Mouse (Mus musculus): ENCODE results near the gene Mas1. TPM values are rescaled to one million over a fixed set of nuclear protein-coding genes. Genes with fewer than 3 reads are reported as not detected.

Mas1 gene
- total RNA-seq, 2 experiments from 2014 or later, result 41.6 to 52.1 TPM

GRCm38 (mm10) chr17:12875734-12876133 lies 7.8 kb upstream of the Mas1 start, which contains the start of gene Mrgprh:
Mrgprh (plus strand) TSS chr17:12876034.
- no peak for DNase-seq (ENCODE audit: low spot score in 2 of 2)

- DNase-seq (ENCODE audit: low spot score in 2 of 2), result peak; percentile 45 to 64
These were observed 4.5 kb upstream of the Mas1 start for GRCm38 (mm10) chr17:12872275-12873028.

GRCm38 (mm10) chr17:12868640-12869039 lies 697 bp upstream of the Mas1 start:
- DNase-seq (ENCODE audit: low spot score in 2 of 2), result no peak

GRCm38 (mm10) chr17:12866853-12867252 lies 1.1 kb downstream of the Mas1 start:
- DNase-seq (ENCODE audit: low spot score in 2 of 2), result no peak

- DNase-seq (ENCODE audit: low spot score in 2 of 2), result no peak
These were observed 2.5 kb downstream of the Mas1 start for GRCm38 (mm10) chr17:12865407-12865806.

GRCm38 (mm10) chr17:12864111-12864510 lies 3.8 kb downstream of the Mas1 start:
- peak in 1 of 2 experiments; percentile 66 for DNase-seq (ENCODE audit: low spot score in 2 of 2)

DNA sequence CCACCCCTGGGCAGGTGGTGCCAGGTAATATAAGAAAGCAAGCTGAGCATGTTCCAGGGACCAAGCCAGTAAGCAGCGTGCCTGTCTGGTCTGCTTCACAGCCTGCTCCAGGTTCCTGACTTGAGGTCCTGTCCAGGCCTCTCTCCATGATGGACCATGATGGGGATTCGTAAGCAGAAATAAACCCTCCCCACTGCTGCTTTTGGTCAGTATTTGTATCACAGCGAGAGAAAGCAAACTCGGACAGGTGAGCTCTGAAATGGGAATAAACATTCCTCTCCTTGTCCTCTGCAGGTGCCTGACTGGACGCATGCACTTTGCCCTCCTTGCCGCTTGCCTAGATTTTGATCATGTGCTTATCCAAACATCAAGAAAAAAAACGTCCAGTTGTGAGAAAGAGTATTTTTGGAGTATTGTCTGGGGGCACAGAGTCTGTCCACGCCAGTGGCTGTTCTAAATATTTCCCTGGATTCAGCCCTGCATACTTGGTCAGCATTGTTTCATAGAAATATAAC lies 8.9 kb downstream of the Mas1 start:
- DNase-seq (ENCODE audit: low spot score in 2 of 2), result no peak

GRCm38 (mm10) chr17:12858072-12858471 lies 9.9 kb downstream of the Mas1 start:
- no peak for DNase-seq (ENCODE audit: low spot score in 2 of 2)

DNA sequence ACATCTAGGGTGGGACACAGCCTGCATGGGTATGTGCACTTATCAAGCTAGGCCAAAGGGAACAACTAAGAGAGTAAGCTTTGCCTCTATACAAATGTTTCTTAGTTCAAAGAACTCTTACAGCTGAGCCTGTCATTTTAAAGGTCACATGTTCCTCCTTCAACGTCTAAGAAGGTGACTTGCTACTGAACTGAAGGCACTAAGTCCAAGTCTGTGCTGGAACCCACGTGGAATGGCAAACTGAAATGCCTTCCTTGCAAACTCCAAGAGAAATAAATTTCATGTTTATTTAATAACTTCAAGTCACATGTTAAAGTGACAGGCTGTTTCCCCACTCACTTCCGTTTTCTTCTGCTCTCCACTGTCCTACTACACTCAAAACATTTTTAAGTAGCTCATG lies 10.5 kb downstream of the Mas1 start:
- DNase-seq (ENCODE audit: low spot score in 2 of 2), result no peak

DNA sequence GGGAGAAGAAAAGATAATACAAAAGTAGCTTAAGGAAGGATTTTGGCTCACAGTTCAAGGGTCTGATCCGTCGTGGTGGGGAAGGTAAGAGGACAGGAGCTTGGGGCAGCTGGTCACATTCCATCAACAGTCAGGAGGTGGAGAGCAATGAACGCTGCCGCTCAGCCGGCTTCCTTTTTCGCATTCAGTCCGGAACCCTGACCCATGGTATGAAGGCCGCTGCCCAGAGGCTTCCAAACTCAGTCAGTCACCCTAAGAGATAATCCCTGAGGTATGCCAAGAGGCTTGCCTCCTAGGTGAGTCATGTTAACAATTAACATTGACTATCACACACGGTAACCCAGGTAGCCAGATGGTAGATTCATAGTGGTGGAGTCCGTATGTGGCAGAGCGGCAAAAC lies 13.6 kb downstream of the Mas1 start:
- no peak for DNase-seq (ENCODE audit: low spot score in 2 of 2)

- DNase-seq (ENCODE audit: low spot score in 2 of 2), result no peak
These were observed 14.1 kb downstream of the Mas1 start for GRCm38 (mm10) chr17:12853821-12854220.

DNA sequence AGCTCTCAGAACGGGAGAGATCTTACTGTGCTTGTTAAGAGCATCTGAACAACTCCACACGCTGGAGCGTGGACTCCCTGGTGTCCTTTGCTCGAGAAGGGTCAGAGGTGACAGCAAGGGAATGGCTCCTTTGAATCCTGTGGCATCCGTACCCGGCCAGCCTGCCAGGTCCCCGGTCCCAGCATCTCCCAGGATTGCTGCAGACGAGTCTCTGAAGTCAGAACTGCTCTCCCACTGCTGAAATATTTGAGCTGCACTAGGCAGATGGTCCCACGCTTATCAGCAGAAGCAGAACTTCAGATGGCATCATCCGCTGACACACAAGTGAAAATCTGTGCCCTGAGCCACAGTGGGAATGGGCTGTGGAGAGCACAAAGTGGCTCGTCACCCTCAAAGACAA lies 16.3 kb downstream of the Mas1 start:
- DNase-seq (ENCODE audit: low spot score in 2 of 2), result peak; percentile 72 to 78

GRCm38 (mm10) chr17:12849778-12850382 lies 18.1 kb downstream of the Mas1 start:
- peak in 1 of 2 experiments; percentile 48 for DNase-seq (ENCODE audit: low spot score in 2 of 2)

DNA sequence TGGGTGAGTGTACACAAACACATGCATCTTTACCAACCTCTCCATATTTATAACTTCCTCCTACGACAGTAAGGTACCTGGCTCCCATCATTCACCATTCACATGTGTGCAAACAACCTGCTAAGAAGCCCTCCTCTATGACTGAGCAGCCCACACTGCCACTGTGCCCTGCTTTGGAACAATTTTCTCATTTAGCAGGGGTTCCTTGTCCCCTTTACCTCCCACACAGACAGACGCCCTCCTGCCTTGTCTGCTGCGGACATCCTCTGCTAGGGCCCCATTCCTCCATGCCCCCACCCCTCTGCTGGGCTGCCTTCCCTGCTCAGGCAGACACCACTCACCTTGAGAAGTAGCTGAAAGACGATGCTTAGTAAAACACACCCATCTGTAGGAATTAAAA lies 20.2 kb downstream of the Mas1 start:
- DNase-seq (ENCODE audit: low spot score in 2 of 2), result no peak

- DNase-seq (ENCODE audit: low spot score in 2 of 2), result peak in 1 of 2 experiments; percentile 65
These were observed 21.5 kb downstream of the Mas1 start for GRCm38 (mm10) chr17:12846474-12846873.

- no peak for DNase-seq (ENCODE audit: low spot score in 2 of 2)
These were observed 22.1 kb downstream of the Mas1 start for GRCm38 (mm10) chr17:12845862-12846261.

GRCm38 (mm10) chr17:12844540-12844939 lies 23.4 kb downstream of the Mas1 start:
- no peak for DNase-seq (ENCODE audit: low spot score in 2 of 2)

GRCm38 (mm10) chr17:12843826-12844225 lies 24.1 kb downstream of the Mas1 start:
- no peak for DNase-seq (ENCODE audit: low spot score in 2 of 2)

GRCm38 (mm10) chr17:12839475-12840267 lies 28.3 kb downstream of the Mas1 start:
- peak; percentile 73 to 93 for DNase-seq (ENCODE audit: low spot score in 2 of 2)

- no peak for DNase-seq (ENCODE audit: low spot score in 2 of 2)
These were observed 32.2 kb downstream of the Mas1 start for GRCm38 (mm10) chr17:12835738-12836137.

GRCm38 (mm10) chr17:12834826-12835225 lies 33.1 kb downstream of the Mas1 start:
- DNase-seq (ENCODE audit: low spot score in 2 of 2), result no peak

DNA sequence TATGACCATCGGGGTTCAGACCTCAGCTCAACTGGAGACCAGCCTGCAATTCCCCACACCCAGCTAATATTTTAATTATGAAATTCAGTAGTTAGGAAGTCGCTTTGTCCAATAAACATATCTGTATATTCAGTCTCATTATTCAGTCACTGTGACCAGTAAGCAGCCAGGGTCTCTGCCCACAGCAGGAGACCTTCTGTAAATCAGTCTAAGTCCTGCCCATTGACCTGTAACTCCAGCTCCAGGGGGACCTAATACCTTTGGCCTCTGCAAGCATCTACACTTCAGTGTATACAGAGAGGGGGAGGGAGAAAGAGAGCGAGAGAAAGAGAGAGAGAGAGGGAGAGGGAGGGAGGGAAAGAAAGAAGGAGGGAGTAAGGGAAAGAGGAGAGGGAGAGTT lies 33.6 kb downstream of the Mas1 start:
- DNase-seq (ENCODE audit: low spot score in 2 of 2), result no peak
